Mouse (Mus musculus) heart, adult 2 months (tissue): ENCODE measurements around the gene Ralgapa1. TPM values are rescaled to one million over a fixed set of nuclear protein-coding genes. Genes with fewer than 3 reads are reported as not detected.
"Not testable (repeated sequence)": the region's sequence is repeated elsewhere in the genome, so short reads cannot be mapped to it uniquely, and the experiment has no call there.

Experiments used
- DNase-seq, 2 experiments: peaks; one replicate each; pipeline ENCODE4 v3.0.0; 2021
- H3K27ac ChIP-seq: fragments of 200-600 bp; 2 replicates; pipeline ENCODE4 v1.8.1; 2022
- H3K27me3 ChIP-seq: fragments of 200-500 bp; 2 replicates; pipeline ENCODE4 v1.6.1; 2012; ENCODE audit warnings: mild to moderate bottlenecking, low read length, inconsistent platforms, mixed read lengths; ENCODE audit not compliant: control insufficient read depth, insufficient read depth
- H3K36me3 ChIP-seq: fragments of 200-500 bp; 2 replicates; pipeline ENCODE4 v1.6.1; 2012; ENCODE audit warnings: low read length, inconsistent platforms; ENCODE audit not compliant: control insufficient read depth, insufficient read depth
- H3K4me1 ChIP-seq: fragments of 200-500 bp; 2 replicates; pipeline ENCODE4 v1.6.1; 2011; ENCODE audit warnings: low read length; ENCODE audit not compliant: control insufficient read depth, insufficient read depth
- H3K4me3 ChIP-seq: fragments of 200-600 bp; 2 replicates; pipeline ENCODE4 v1.8.1; 2022
- H3K79me2 ChIP-seq: fragments of 200-500 bp; replicated peaks from 2 replicates; pipeline ENCODE4 v1.6.1; 2012; ENCODE audit warnings: mild to moderate bottlenecking, inconsistent platforms, low read length, moderate library complexity, mixed read lengths; ENCODE audit not compliant: control insufficient read depth, insufficient read depth
- H3K9ac ChIP-seq: fragments of 200-500 bp; 2 replicates; pipeline ENCODE4 v1.6.1; 2012; ENCODE audit warnings: low read depth, mild to moderate bottlenecking, control low read depth, inconsistent platforms, low read length, mixed read lengths
- CTCF ChIP-seq: fragments of 200-600 bp; IDR thresholded peaks from 2 replicates; pipeline ENCODE4 v1.8.1; 2022; ENCODE audit warnings: antibody characterized with exemption, mild to moderate bottlenecking, moderate library complexity
- EP300 ChIP-seq: fragments of 200-500 bp; IDR thresholded peaks from 2 replicates; pipeline ENCODE4 v1.6.1; 2011; ENCODE audit warnings: low read depth, low read length, control low read depth; ENCODE audit not compliant: insufficient read depth
- POLR2A ChIP-seq: fragments of 200-500 bp; IDR thresholded peaks from 2 replicates; pipeline ENCODE4 v1.6.1; 2011; ENCODE audit warnings: mild to moderate bottlenecking, low read depth, low read length, control low read depth; ENCODE audit not compliant: insufficient read depth
- WGBS: fragments of 180-500 bp; shearing (Covaris S2); methylation state at CpG from one replicate; pipeline ENCODE4 v1.1.7; 2018; 5-methylcytosine and 5-hydroxymethylcytosine counted together
- intact Hi-C: fragments of 180-260 bp; cut with DNase I; formaldehyde crosslinking; loops from one replicate; pipeline ENCODE4 v1.15.1; 2025
- polyA plus RNA-seq: library from polyadenylated mRNA; depleted of rRNA; stranded (reverse); fragments of >200 nt; gene quantifications from 2 replicates; pipeline ENCODE4 v1.2.3, GENCODE M21; 2012
- total RNA-seq, 2 experiments: library from RNA; stranded (reverse); gene quantifications; 2 replicates each; pipeline ENCODE4 v1.2.3; 2021

Ralgapa1 gene
- total and polyA plus RNA-seq, 3 experiments: 38.8 to 57.0 (median 55.9) TPM

- no peak for TF ChIP-seq CTCF
- TF ChIP-seq POLR2A: no peak
- no peak for TF ChIP-seq EP300
- no peaks in the 10 kb centered on the region for H3K79me2 ChIP-seq
- 1% methylated on average over 109 of the region's 109 CpGs for WGBS
- H3K27ac ChIP-seq: no peak overlapping the region
- H3K4me3 ChIP-seq: no peak overlapping the region
- H3K36me3 ChIP-seq: no peaks in the 10 kb centered on the region
- H3K4me1 ChIP-seq: no peaks in the 10 kb centered on the region
- H3K9ac ChIP-seq: no peak overlapping the region
- DNase-seq: peak; percentile 40 to 77
- intact Hi-C loops: no loop called here
- H3K27me3 ChIP-seq: peaks cover 17% of the 10 kb centered on the region
These were observed 221.1 kb downstream of the Ralgapa1 start for GRCm38 (mm10) chr12:55599639-55600502.

DNA sequence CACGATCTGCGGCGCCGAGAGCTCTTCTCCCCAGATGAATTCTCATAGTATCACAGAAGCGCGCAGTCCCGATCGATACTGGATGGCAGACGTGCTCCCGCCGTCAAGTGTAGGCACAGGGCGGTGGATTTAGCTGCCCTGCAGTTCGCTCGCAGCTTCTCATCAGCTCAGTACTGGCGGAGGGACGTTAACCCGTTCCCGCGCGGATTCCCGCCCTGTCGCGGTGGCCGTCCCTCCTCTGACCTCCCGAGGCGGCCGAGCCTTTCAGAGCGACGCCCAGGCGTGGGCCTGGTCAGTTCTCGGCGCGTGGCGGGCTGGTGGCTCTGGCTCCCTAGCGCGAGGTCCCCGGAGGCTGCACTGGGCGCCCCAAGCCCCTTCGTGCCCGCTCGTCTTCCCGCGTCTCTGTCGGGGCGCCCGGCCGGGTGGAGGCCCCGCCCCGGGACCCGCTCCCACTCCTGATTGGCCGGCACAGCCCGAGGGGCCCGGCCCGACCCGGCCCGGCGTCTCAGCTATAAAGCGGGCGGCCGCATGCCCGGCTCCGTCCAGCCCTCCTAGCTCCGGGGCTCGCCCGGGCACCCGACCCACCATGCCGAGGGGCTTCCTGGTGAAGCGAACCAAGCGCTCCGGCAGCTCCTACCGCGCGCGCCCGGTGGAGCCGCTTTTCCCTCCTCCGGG lies 221.9 kb downstream of the Ralgapa1 start, which contains the start of gene Insm2:
Gene Insm2 (plus strand): TSS at position 541 of the 675 bp plus-strand sequence.
- no peaks in the 10 kb centered on the region for H3K36me3 ChIP-seq
- no peaks in the 10 kb centered on the region for H3K4me1 ChIP-seq
- no peaks in the 10 kb centered on the region for H3K79me2 ChIP-seq
- no peak within 1 kb of the TSS for H3K9ac ChIP-seq
- intact Hi-C loops: no loop called here
- no peak within 1 kb of the TSS for H3K27ac ChIP-seq
- TF ChIP-seq EP300 (no peak), CTCF (no peak), POLR2A (no peak)
- peaks cover 17% of the 10 kb centered on the region for H3K27me3 ChIP-seq
- H3K4me3 ChIP-seq: no peak within 1 kb of the TSS
- no peak for DNase-seq
- WGBS: 1% methylated on average over 67 of the region's 77 CpGs

GRCm38 (mm10) chr12:55598537-55598886 lies 222.5 kb downstream of the Ralgapa1 start:
- WGBS: 8% methylated on average over 7 of the region's 7 CpGs
- Histone ChIP-seq H3K4me3 (no peak overlapping the region), H3K27ac (no peak overlapping the region), H3K79me2 (no peaks in the 10 kb centered on the region), H3K36me3 (no peaks in the 10 kb centered on the region), H3K4me1 (no peaks in the 10 kb centered on the region), H3K27me3 (peaks cover 17% of the 10 kb centered on the region), H3K9ac (no peak overlapping the region)
- intact Hi-C loops: no loop called here
- no peak for DNase-seq
- TF ChIP-seq POLR2A (no peak), CTCF (no peak), EP300 (no peak)

DNA sequence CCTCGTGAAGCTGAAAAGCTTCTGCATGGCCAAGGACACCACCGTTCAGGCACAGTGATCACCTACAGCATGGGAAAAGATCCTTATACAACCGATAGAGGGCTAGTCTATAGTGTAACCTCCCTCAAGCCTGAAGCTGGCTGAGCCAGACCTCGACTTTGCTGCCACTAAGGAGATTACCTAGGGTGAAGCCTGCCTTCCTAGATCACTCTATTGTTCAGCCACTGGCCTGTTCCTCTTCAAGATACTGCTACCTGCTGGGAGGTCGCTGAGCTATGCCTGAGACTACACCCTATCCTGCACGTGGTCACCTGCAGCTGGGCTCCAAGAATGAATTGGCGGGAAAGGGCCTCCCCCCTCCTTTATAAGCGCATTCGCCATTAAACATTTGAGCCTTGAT lies 234.0 kb downstream of the Ralgapa1 start:
- H3K4me3 ChIP-seq, H3K4me1 ChIP-seq, H3K9ac ChIP-seq, H3K27ac ChIP-seq, H3K79me2 ChIP-seq, intact Hi-C loops, DNase-seq, H3K36me3 ChIP-seq, H3K27me3 ChIP-seq: not testable (repeated sequence)
- 47% methylated on average over 9 of the region's 9 CpGs for WGBS

GRCm38 (mm10) chr12:55573794-55574193 lies 247.2 kb downstream of the Ralgapa1 start:
- no peaks in the 10 kb centered on the region for H3K27me3 ChIP-seq
- TF ChIP-seq POLR2A: no peak
- TF ChIP-seq CTCF: no peak
- no peak for TF ChIP-seq EP300
- no peaks in the 10 kb centered on the region for H3K4me1 ChIP-seq
- 3% methylated on average over 6 of the region's 6 CpGs for WGBS
- no peaks in the 10 kb centered on the region for H3K36me3 ChIP-seq
- H3K27ac ChIP-seq: no peak overlapping the region
- H3K9ac ChIP-seq: no peak overlapping the region
- no peak for DNase-seq
- intact Hi-C loops: no loop called here
- no peaks in the 10 kb centered on the region for H3K79me2 ChIP-seq
- H3K4me3 ChIP-seq: no peak overlapping the region

DNA sequence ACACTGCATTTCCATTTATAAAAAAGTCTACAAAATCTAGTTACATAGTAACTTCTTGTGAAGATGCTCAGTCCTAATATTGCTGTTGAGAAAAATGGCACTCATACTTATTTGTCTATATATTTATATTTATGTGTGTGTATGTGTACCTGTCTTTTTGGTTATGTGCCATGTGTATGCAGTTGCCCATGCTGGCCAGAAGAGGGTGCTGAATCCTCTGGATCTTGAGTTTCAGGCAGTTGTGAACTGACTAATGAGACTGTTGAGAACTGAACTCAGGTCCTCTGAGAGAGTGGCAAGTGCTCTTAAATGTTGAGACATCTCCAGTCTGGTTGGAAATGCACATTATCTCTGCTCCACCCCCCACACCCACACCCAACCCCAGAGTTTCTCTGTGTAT lies 247.9 kb downstream of the Ralgapa1 start:
- DNase-seq: no peak
- Histone ChIP-seq H3K9ac (no peak overlapping the region), H3K4me3 (no peak overlapping the region), H3K27ac (no peak overlapping the region), H3K79me2 (no peaks in the 10 kb centered on the region), H3K27me3 (no peaks in the 10 kb centered on the region), H3K36me3 (no peaks in the 10 kb centered on the region), H3K4me1 (no peaks in the 10 kb centered on the region)
- no peak for TF ChIP-seq EP300
- TF ChIP-seq CTCF: no peak
- no peak for TF ChIP-seq POLR2A
- intact Hi-C loops: no loop called here
